Mouse (Mus musculus) CH12.LX (cell line): ENCODE results near the gene Tspan3. TPM values are rescaled to one million over a fixed set of nuclear protein-coding genes. Genes with fewer than 3 reads are reported as not detected.

Experiments used
- DNase-seq: peaks from one replicate; pipeline ENCODE4 v3.0.0-alpha.2; 2013; ENCODE audit errors: extremely low read depth
- H3K27ac ChIP-seq: 2 replicates; pipeline ENCODE4 v1.5.1; 2012; ENCODE audit warnings: low read depth, mild to moderate bottlenecking, control low read depth, moderate library complexity; ENCODE audit not compliant: insufficient read depth
- H3K27me3 ChIP-seq: replicated peaks from 2 replicates; pipeline ENCODE3; 2012; ENCODE audit warnings: inconsistent platforms
- H3K36me3 ChIP-seq, 2 experiments: replicated peaks in 1 of 2; 2 replicates each; pipeline versions ENCODE3 to v1.6.1; 2012; ENCODE audit warnings: inconsistent platforms in 1 of 2, low read length in 1 of 2, mild to moderate bottlenecking in 1 of 2, mixed read lengths in 1 of 2, moderate library complexity in 1 of 2; ENCODE audit not compliant: control insufficient read depth in 1 of 2, insufficient read depth in 1 of 2
- H3K4me1 ChIP-seq, 2 experiments: 2 replicates each; pipeline ENCODE4 v1.6.1; 2012; ENCODE audit warnings: inconsistent platforms in 1 of 2, moderate library complexity in 1 of 2; ENCODE audit not compliant: insufficient read depth in 2 of 2, control insufficient read depth in 1 of 2
- H3K4me2 ChIP-seq: 2 replicates; pipeline ENCODE4 v1.6.1; 2012; ENCODE audit warnings: low read depth, mild to moderate bottlenecking, control low read depth; ENCODE audit not compliant: poor library complexity, insufficient read depth, severe bottlenecking
- H3K4me3 ChIP-seq, 3 experiments: fragments of 150-350 bp in 1 of 3; sonication (generic) in 1 of 3; replicated peaks in 1 of 3; 2 replicates each; pipeline versions ENCODE3 to v1.5.1; 2011 to 2012; ENCODE audit warnings: low read depth in 2 of 3, low read length in 2 of 3, mild to moderate bottlenecking in 2 of 3, moderate library complexity in 2 of 3, control low read depth in 1 of 3, improper control_type of control experiment in 1 of 3, inconsistent platforms in 1 of 3, mixed read lengths in 1 of 3; ENCODE audit not compliant: poor library complexity in 1 of 3
- H3K79me2 ChIP-seq: replicated peaks from 2 replicates; pipeline ENCODE4 v1.6.1; 2012; ENCODE audit warnings: mild to moderate bottlenecking, moderate library complexity; ENCODE audit not compliant: control insufficient read depth, poor library complexity, insufficient read depth, severe bottlenecking; ENCODE audit errors: extremely low read depth
- H3K9ac ChIP-seq: 2 replicates; pipeline ENCODE4 v1.6.1; 2012; ENCODE audit warnings: low read depth, mild to moderate bottlenecking, control low read depth, moderate library complexity; ENCODE audit not compliant: insufficient read depth
- H3K9me3 ChIP-seq: replicated peaks from 2 replicates; pipeline ENCODE3; 2012; ENCODE audit warnings: low read length, inconsistent platforms, mixed read lengths
- BHLHE40 ChIP-seq: IDR thresholded peaks from 2 replicates; pipeline ENCODE4 v1.6.1; 2011; ENCODE audit warnings: mild to moderate bottlenecking, low read depth, low read length, improper control_type of control experiment
- CHD1 ChIP-seq: IDR thresholded peaks from 2 replicates; pipeline ENCODE4 v1.6.1; 2012; ENCODE audit warnings: low read depth, low read length, improper control_type of control experiment, inconsistent platforms
- CTCF ChIP-seq, 2 experiments: IDR thresholded peaks in 1 of 2; conservative IDR thresholded peaks in 1 of 2; 2 replicates each; pipeline ENCODE4 v1.5.1; 2011 to 2012; ENCODE audit warnings: low read depth in 2 of 2, low read length in 2 of 2, improper control_type of control experiment in 1 of 2, inconsistent platforms in 1 of 2, mild to moderate bottlenecking in 1 of 2, moderate library complexity in 1 of 2
- E2F4 ChIP-seq: IDR thresholded peaks from 2 replicates; pipeline ENCODE4 v1.6.1; 2011; ENCODE audit warnings: low read depth, low read length, improper control_type of control experiment; ENCODE audit not compliant: insufficient replicate concordance
- ELF1 ChIP-seq: IDR thresholded peaks from 2 replicates; pipeline ENCODE4 v1.6.1; 2014; ENCODE audit warnings: low read depth, mild to moderate bottlenecking, inconsistent platforms, low read length, improper control_type of control experiment
- EP300 ChIP-seq: IDR thresholded peaks from 2 replicates; pipeline ENCODE4 v1.6.1; 2011; ENCODE audit warnings: low read length, improper control_type of control experiment
- ETS1 ChIP-seq: conservative IDR thresholded peaks from 2 replicates; pipeline ENCODE4 v1.6.1; 2012; ENCODE audit warnings: low read depth, mild to moderate bottlenecking, inconsistent platforms, low read length, improper control_type of control experiment, moderate library complexity
- GABPA ChIP-seq: IDR thresholded peaks from 2 replicates; pipeline ENCODE4 v1.6.1; 2012; ENCODE audit warnings: low read depth, low read length, improper control_type of control experiment, inconsistent platforms; ENCODE audit not compliant: insufficient replicate concordance
- HCFC1 ChIP-seq: IDR thresholded peaks from 2 replicates; pipeline ENCODE4 v1.6.1; 2012; ENCODE audit warnings: low read depth, mild to moderate bottlenecking, inconsistent platforms, low read length, improper control_type of control experiment
- IRF4 ChIP-seq: IDR thresholded peaks from 2 replicates; pipeline ENCODE4 v1.6.1; 2014; ENCODE audit warnings: low read depth, mild to moderate bottlenecking, inconsistent platforms, low read length, improper control_type of control experiment
- JUN ChIP-seq: IDR thresholded peaks from 2 replicates; pipeline ENCODE4 v1.6.1; 2011; ENCODE audit warnings: low read depth, mild to moderate bottlenecking, low read length, improper control_type of control experiment, moderate library complexity; ENCODE audit not compliant: insufficient read depth
- JUND ChIP-seq: conservative IDR thresholded peaks from 2 replicates; pipeline ENCODE4 v1.6.1; 2011; ENCODE audit warnings: low read depth, low read length, improper control_type of control experiment
- KAT2A ChIP-seq: IDR thresholded peaks from 2 replicates; pipeline ENCODE4 v1.6.1; 2012; ENCODE audit warnings: low read length, improper control_type of control experiment, inconsistent platforms; ENCODE audit not compliant: insufficient replicate concordance
- MAFK ChIP-seq: IDR thresholded peaks from 2 replicates; pipeline ENCODE4 v1.6.1; 2011; ENCODE audit warnings: low read length, improper control_type of control experiment; ENCODE audit not compliant: insufficient replicate concordance
- MAZ ChIP-seq: IDR thresholded peaks from 2 replicates; pipeline ENCODE4 v1.6.1; 2012; ENCODE audit warnings: low read depth, mild to moderate bottlenecking, inconsistent platforms, low read length, improper control_type of control experiment, moderate library complexity
- MEF2A ChIP-seq: IDR thresholded peaks from 2 replicates; pipeline ENCODE4 v1.6.1; 2014; ENCODE audit warnings: low read depth, mild to moderate bottlenecking, inconsistent platforms, low read length, improper control_type of control experiment, borderline replicate concordance
- MYC ChIP-seq: IDR thresholded peaks from 2 replicates; pipeline ENCODE4 v1.6.1; 2011; ENCODE audit warnings: low read depth, mild to moderate bottlenecking, improper control_type of control experiment, low read length
- NELFE ChIP-seq: IDR thresholded peaks from 2 replicates; pipeline ENCODE4 v1.6.1; 2011; ENCODE audit warnings: low read depth, low read length, improper control_type of control experiment
- NRF1 ChIP-seq: IDR thresholded peaks from 2 replicates; pipeline ENCODE4 v1.6.1; 2014; ENCODE audit warnings: low read depth, mild to moderate bottlenecking, inconsistent platforms, low read length, improper control_type of control experiment, moderate library complexity
- PAX5 ChIP-seq: IDR thresholded peaks from 2 replicates; pipeline ENCODE4 v1.6.1; 2012; ENCODE audit warnings: low read length, inconsistent platforms, mixed read lengths
- POLR2A ChIP-seq: IDR thresholded peaks from 2 replicates; pipeline ENCODE4 v1.6.1; 2011; ENCODE audit warnings: low read depth, mild to moderate bottlenecking, improper control_type of control experiment, low read length
- RCOR1 ChIP-seq: conservative IDR thresholded peaks from 2 replicates; pipeline ENCODE4 v1.6.1; 2012; ENCODE audit warnings: low read depth, mild to moderate bottlenecking, inconsistent platforms, low read length, improper control_type of control experiment
- SIN3A ChIP-seq: IDR thresholded peaks from 2 replicates; pipeline ENCODE4 v1.6.1; 2012; ENCODE audit warnings: low read length, improper control_type of control experiment, inconsistent platforms
- SMC3 ChIP-seq: IDR thresholded peaks from 2 replicates; pipeline ENCODE4 v1.6.1; 2011; ENCODE audit warnings: low read depth, low read length, improper control_type of control experiment
- TBP ChIP-seq: conservative IDR thresholded peaks from 2 replicates; pipeline ENCODE4 v1.6.1; 2011; ENCODE audit warnings: low read depth, low read length, improper control_type of control experiment
- TCF12 ChIP-seq: IDR thresholded peaks from 2 replicates; pipeline ENCODE4 v1.6.1; 2014; ENCODE audit warnings: low read depth, mild to moderate bottlenecking, inconsistent platforms, low read length, improper control_type of control experiment
- UBTF ChIP-seq: IDR thresholded peaks from 2 replicates; pipeline ENCODE4 v1.6.1; 2012; ENCODE audit warnings: low read depth, mild to moderate bottlenecking, inconsistent platforms, low read length, improper control_type of control experiment, moderate library complexity
- USF1 ChIP-seq: IDR thresholded peaks from 2 replicates; pipeline ENCODE4 v1.6.1; 2014; ENCODE audit warnings: low read depth, mild to moderate bottlenecking, inconsistent platforms, low read length, improper control_type of control experiment
- USF2 ChIP-seq: conservative IDR thresholded peaks from 2 replicates; pipeline ENCODE4 v1.6.1; 2011; ENCODE audit warnings: low read depth, low read length, improper control_type of control experiment
- ZC3H11A ChIP-seq: IDR thresholded peaks from 2 replicates; pipeline ENCODE4 v1.6.1; 2012; ENCODE audit warnings: low read depth, mild to moderate bottlenecking, inconsistent platforms, low read length, improper control_type of control experiment
- ZKSCAN1 ChIP-seq: IDR thresholded peaks from 2 replicates; pipeline ENCODE4 v1.6.1; 2012; ENCODE audit warnings: low read depth, inconsistent platforms, low read length, improper control_type of control experiment, borderline replicate concordance
- ZMIZ1 ChIP-seq: IDR thresholded peaks from 2 replicates; pipeline ENCODE4 v1.6.1; 2012; ENCODE audit warnings: low read depth, mild to moderate bottlenecking, inconsistent platforms, low read length, improper control_type of control experiment
- dilution Hi-C: fragments of 300-500 bp; cut with MboI; formaldehyde crosslinking; loops from 2 replicates; pipeline ENCODE4 v1.14.3; 2020; ENCODE audit warnings: low sequenced_read_pairs; ENCODE audit not compliant: extremely low pct_unique_long_range_greater_than_20kb, extremely low pct_ligation_motif_present
- in situ Hi-C: fragments of 300-500 bp; cut with MboI; formaldehyde crosslinking; loops from 3 replicates; pipeline ENCODE4 v1.14.3; 2019; ENCODE audit warnings: low sequenced_read_pairs, low pct_ligation_motif_present, low pct_unique_long_range_greater_than_20kb, mixed read lengths
- polyA plus RNA-seq: library from polyadenylated mRNA; unstranded; fragments of >175 nt; gene quantifications from 2 replicates; pipeline ENCODE4 v1.2.1, GENCODE M21; 2012; ENCODE audit warnings: low read depth; ENCODE audit not compliant: insufficient read length
- total RNA-seq, 2 experiments: library from RNA; depleted of rRNA; stranded (reverse); fragments of 300-350 nt in 1 of 2; fragments of >200 nt in 1 of 2; gene quantifications; 2 replicates each; pipeline ENCODE4 v1.2.3; 2012 to 2014

Tspan3 gene
- total and polyA plus RNA-seq, 3 experiments: 34.5 to 85.9 (median 60.4) TPM

DNA sequence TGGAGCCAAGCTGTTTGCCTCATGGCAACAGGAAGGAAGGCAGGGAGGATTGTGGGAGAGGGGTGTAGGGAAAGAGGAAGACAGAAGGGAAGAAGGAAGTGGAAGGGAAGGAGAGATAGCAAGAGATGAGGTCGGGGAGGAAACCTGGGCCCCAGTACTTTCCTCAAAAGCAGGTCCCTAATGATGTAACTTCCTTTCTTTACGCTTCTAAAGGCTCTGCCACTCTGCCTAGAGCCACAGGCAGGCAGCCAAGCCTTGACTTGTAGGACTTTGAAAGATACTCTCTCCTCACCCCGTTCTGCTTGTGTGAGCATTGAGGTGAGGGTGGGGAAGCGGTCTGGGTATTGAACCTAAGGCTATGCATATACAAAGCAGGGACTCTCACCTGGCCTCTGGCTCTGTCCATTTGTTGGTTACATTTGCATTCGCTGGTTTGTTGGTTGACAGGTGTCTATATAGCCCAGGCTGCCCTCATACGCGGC lies 65.2 kb downstream of the Tspan3 start:
- Histone ChIP-seq H3K27ac (peak overlapping the region; percentile 92), H3K4me2 (peak overlapping the region; percentile 52), H3K79me2 (no peaks in the 10 kb centered on the region), H3K27me3 (no peaks in the 10 kb centered on the region), H3K9me3 (peaks cover 3% of the 10 kb centered on the region), H3K9ac (no peak overlapping the region), H3K4me1 (peaks cover 39 to 92% of the 10 kb centered on the region in 2 experiments), H3K36me3 (peaks cover 0 to 23% of the 10 kb centered on the region in 2 experiments), H3K4me3 (no peak overlapping the region)
- TF ChIP-seq ZMIZ1 (no peak; the same call in 1 of the 2 replicates), IRF4 (peak; percentile 16; the same call in 1 of the 2 replicates), ZC3H11A (no peak), SIN3A (no peak), EP300 (no peak; the same call in 1 of the 2 replicates), RCOR1 (no peak; the same call in 1 of the 2 replicates), UBTF (no peak), NRF1 (0 out of 2 replicates have a peak, but pooled peaks have one; percentile 6), NELFE (0 out of 2 replicates have a peak, but pooled peaks have one; percentile 12), MAFK (peak; percentile 47; the same call in 1 of the 2 replicates), KAT2A (no peak), MEF2A (peak; percentile 76), ELF1 (peak; percentile 66), CHD1 (no peak), JUN (0 out of 2 replicates have a peak, but pooled peaks have one; percentile 16), JUND (no peak), ETS1 (peak; percentile 84), E2F4 (no peak), CTCF (conservative IDR thresholded peaks at IDR 0.05 in 1 of 2, IDR thresholded peaks at IDR 0.05 in 1 of 2; ENCODE audit: low read depth in 2 of 2, low read length in 2 of 2) (no peak), ZKSCAN1 (no peak), PAX5 (no peak), GABPA (no peak), MAZ (no peak), BHLHE40 (peak; percentile 87), MYC (peak; percentile 38; the same call in 1 of the 2 replicates), HCFC1 (peak; percentile 47), POLR2A (peak; percentile 33; the same call in 1 of the 2 replicates), USF1 (no peak), USF2 (no peak), TCF12 (peak; percentile 96), TBP (peak; percentile 70), SMC3 (no peak)
- in situ Hi-C loops: no loop called here
- DNase-seq: peak; percentile 92
- dilution Hi-C loops: no loop called here
